ENCODE assay signal across 8 mouse cellular contexts in the genomic region with DNA sequence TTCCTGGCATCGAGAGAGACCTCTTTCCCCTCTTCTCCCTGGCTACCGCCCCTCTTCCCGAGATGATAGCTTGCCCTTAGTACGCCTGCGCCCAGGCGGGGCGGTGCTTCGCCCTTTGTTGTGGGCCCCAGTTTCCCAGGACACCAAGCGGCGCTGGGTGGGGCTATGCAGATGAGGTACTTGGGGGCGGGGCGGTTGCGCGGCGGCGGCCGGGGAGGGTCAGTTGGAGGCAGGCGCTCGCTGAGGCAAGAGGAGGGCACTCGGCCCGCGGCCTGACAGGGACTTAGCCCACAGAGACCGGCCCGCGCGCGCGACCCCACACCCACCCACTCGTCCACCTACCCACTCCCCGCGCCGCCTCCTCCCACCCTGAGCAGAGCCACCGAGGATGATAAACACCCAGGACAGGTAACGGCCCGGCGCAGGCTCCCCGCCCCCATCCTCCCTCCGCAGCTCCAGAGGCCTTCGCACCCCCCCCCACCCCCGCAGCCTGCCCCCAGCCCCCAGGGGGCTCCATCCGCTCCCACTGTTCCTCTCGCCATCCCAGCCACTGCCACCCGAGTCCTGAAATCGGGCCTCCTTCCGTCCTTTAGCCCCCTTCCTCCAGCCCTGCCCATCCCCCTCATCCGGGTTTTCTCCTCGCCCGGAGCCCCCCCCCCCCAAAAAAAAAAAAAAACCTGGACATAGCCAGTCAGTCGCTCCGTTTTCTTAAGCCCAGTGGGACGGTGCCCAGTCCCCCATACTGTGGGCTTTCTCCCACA. TPM values are rescaled to one million over a fixed set of nuclear protein-coding genes. Genes with fewer than 3 reads are reported as not detected.
A peak's percentile ranks its signal among the peaks of the same experiment; 100 is the strongest.
DNase-seq lines count a peak whose midpoint lies in the region; ATAC-seq lines count a peak whose summit lies in the region.

No protein-coding gene starts in this region.

- peak overlapping the region; percentile 62 for H3K4me3 ChIP-seq in hindbrain, embryonic 13.5 days

- 2% methylated on average over 44 of the region's 51 CpGs for WGBS in hindbrain, embryonic 13.5 days

- no peaks in the 10 kb centered on the region for H3K36me3 ChIP-seq in hindbrain, embryonic 13.5 days

- peak overlapping the region; percentile 89 for H3K9ac ChIP-seq in hindbrain, embryonic 13.5 days

- no peaks in the 10 kb centered on the region for H3K9me3 ChIP-seq in hindbrain, embryonic 13.5 days

- no peaks in the 10 kb centered on the region for H3K27me3 ChIP-seq in hindbrain, embryonic 13.5 days

- peak overlapping the region; percentile 87 for H3K27ac ChIP-seq in hindbrain, embryonic 13.5 days

- peak overlapping the region; percentile 96 for H3K4me2 ChIP-seq in hindbrain, embryonic 13.5 days

- ATAC-seq in hindbrain, embryonic 13.5 days (ENCODE audit: low FRiP score) = peak; percentile 97

- peaks cover 54% of the 10 kb centered on the region for H3K4me1 ChIP-seq in hindbrain, embryonic 13.5 days (replicated peaks)

- DNase-seq in Muller cell, postnatal 12 days (ENCODE audit: inconsistent ontology term) = peak; percentile 98
- peak; percentile 97 for DNase-seq in cerebellum, adult 9-11 months
- peak; percentile 94 to 96 for DNase-seq in frontal cortex, postnatal 10 days (ENCODE audit: low spot score in 2 of 2)
- DNase-seq in layer of hippocampus, postnatal 25 days (ENCODE audit: extremely low spot score in 1 of 2, low spot score in 1 of 2) = peak; percentile 92 to 94
- DNase-seq in lung, postnatal 25 days (ENCODE audit: low spot score) = peak; percentile 97
- DNase-seq in retina, embryonic 14.5 days (ENCODE audit: low spot score) = peak; percentile 97
- peak; percentile 97 for DNase-seq in thymus, postnatal 4 days

RNA-seq across cellular contexts. Expression of gene Oaz2, which starts 8.7 kb away (rescaled TPM):
- 403 and 404 TPM in 2 replicates for polyA plus RNA-seq in hindbrain, embryonic 13.5 days (2015; fragmentation: Nextera tagmentation; extraction: Ambion mirVana)
- total RNA-seq in layer of hippocampus, postnatal 25 days (2021) = 100 to 1,000 TPM; 199 to 217 TPM

RNA-seq across cellular contexts. Expression of gene Rbpms2, which starts 47.1 kb away (rescaled TPM):
- 5.0 and 5.4 TPM in 2 replicates for polyA plus RNA-seq in hindbrain, embryonic 13.5 days (2015; fragmentation: Nextera tagmentation; extraction: Ambion mirVana)
- 1 to 10 TPM; 2.8 to 2.9 TPM for total RNA-seq in layer of hippocampus, postnatal 25 days (2021)

Comparison
In these comparisons a context has a peak if more than half of its experiments do, and no peak if none do; other contexts are left out.
1. Peak in every context shown above with its lines: DNase-seq, ATAC-seq, H3K4me3 ChIP-seq and H3K27ac ChIP-seq.